Mouse (Mus musculus) retina, postnatal 7 days (tissue): ENCODE data around the gene Ubap2.
A peak's percentile ranks its signal among the peaks of the same experiment; 100 is the strongest.

Experiments used
- DNase-seq: peaks from one replicate; pipeline ENCODE4 v3.0.0-alpha.2; 2012; ENCODE audit warnings: low read depth, low spot score

Gene Ubap2

GRCm38 (mm10) chr4:41274980-41275850 lies at the start of gene Ubap2:
TSS of gene Ubap2 (minus strand) at chr4:41275144.
- peak; percentile 97 for DNase-seq

GRCm38 (mm10) chr4:41320971-41321370 lies 46.0 kb upstream of the Ubap2 start:
- no peak for DNase-seq

GRCm38 (mm10) chr4:41318267-41318666 lies 43.3 kb upstream of the Ubap2 start:
- no peak for DNase-seq

- DNase-seq, result no peak
These were observed 40.2 kb upstream of the Ubap2 start for GRCm38 (mm10) chr4:41315173-41315572.

- DNase-seq, result peak; percentile 88
These were observed 39.5 kb upstream of the Ubap2 start, which contains the start of gene Dcaf12 for GRCm38 (mm10) chr4:41314141-41315129. TSS of gene Dcaf12 (minus strand) at chr4:41314889.

GRCm38 (mm10) chr4:41313722-41314121 lies 38.8 kb upstream of the Ubap2 start:
- no peak for DNase-seq

GRCm38 (mm10) chr4:41310567-41311563 lies 35.9 kb upstream of the Ubap2 start:
- no peak for DNase-seq

- no peak for DNase-seq
These were observed 32.5 kb upstream of the Ubap2 start for GRCm38 (mm10) chr4:41307406-41307805.

- DNase-seq, result no peak
These were observed 29.4 kb upstream of the Ubap2 start for GRCm38 (mm10) chr4:41304302-41304701.

- no peak for DNase-seq
These were observed 28.7 kb upstream of the Ubap2 start for GRCm38 (mm10) chr4:41303671-41304070.

GRCm38 (mm10) chr4:41298976-41299375 lies 24.0 kb upstream of the Ubap2 start:
- DNase-seq, result no peak

GRCm38 (mm10) chr4:41295960-41296359 lies 21.0 kb upstream of the Ubap2 start:
- no peak for DNase-seq

- no peak for DNase-seq
These were observed 20.6 kb upstream of the Ubap2 start for GRCm38 (mm10) chr4:41295507-41295906.

GRCm38 (mm10) chr4:41293907-41294306 lies 19.0 kb upstream of the Ubap2 start:
- DNase-seq, result no peak

GRCm38 (mm10) chr4:41289802-41290201 lies 14.9 kb upstream of the Ubap2 start:
- DNase-seq, result no peak

GRCm38 (mm10) chr4:41286420-41286819 lies 11.5 kb upstream of the Ubap2 start:
- DNase-seq, result peak; percentile 14

- DNase-seq, result no peak
These were observed 9.1 kb upstream of the Ubap2 start for GRCm38 (mm10) chr4:41284087-41284486.

- no peak for DNase-seq
These were observed 983 bp upstream of the Ubap2 start for GRCm38 (mm10) chr4:41275927-41276326.

- DNase-seq, result no peak
These were observed 466 bp downstream of the Ubap2 start for GRCm38 (mm10) chr4:41274377-41274979.

- no peak for DNase-seq
These were observed 6.8 kb downstream of the Ubap2 start for GRCm38 (mm10) chr4:41268133-41268532.
